Mouse (Mus musculus) E14TG2a.4 (cell line): Measurements from ENCODE around the gene Cbln3.

ENCODE experiments used
- H3K27me3 ChIP-seq: 2 replicates; pipeline ENCODE4 v1.6.1; 2014; ENCODE audit warnings: low read length, control low read depth; ENCODE audit not compliant: insufficient read depth
- H3K36me3 ChIP-seq: 2 replicates; pipeline ENCODE4 v1.6.1; 2014; ENCODE audit warnings: low read length, control low read depth; ENCODE audit not compliant: insufficient read depth
- H3K4me1 ChIP-seq: replicated peaks from 2 replicates; pipeline ENCODE4 v1.6.1; 2014; ENCODE audit warnings: low read depth, low read length, control low read depth
- H3K4me3 ChIP-seq: replicated peaks from 2 replicates; pipeline ENCODE4 v1.5.1; 2014; ENCODE audit warnings: mild to moderate bottlenecking, low read length
- H3K9me3 ChIP-seq: 2 replicates; pipeline ENCODE4 v1.6.1; 2014; ENCODE audit warnings: low read length, control low read depth
- CTCF ChIP-seq: conservative IDR thresholded peaks from 2 replicates; pipeline ENCODE4 v1.5.1; 2014; ENCODE audit warnings: low read length
- NANOG ChIP-seq: IDR thresholded peaks from 2 replicates; pipeline ENCODE4 v1.6.1; 2014; ENCODE audit warnings: borderline replicate concordance, low read length, mixed read lengths
- POU5F1 ChIP-seq: IDR thresholded peaks from 2 replicates; pipeline ENCODE4 v1.6.1; 2014; ENCODE audit warnings: low read length, borderline replicate concordance

Gene Cbln3

GRCm38 (mm10) chr14:55845506-55846294, 38.5 kb downstream of the Cbln3 start:
- Histone ChIP-seq H3K36me3 (no peaks in the 10 kb centered on the region), H3K27me3 (no peaks in the 10 kb centered on the region), H3K9me3 (peaks cover 16% of the 10 kb centered on the region), H3K4me1 (peaks cover 15% of the 10 kb centered on the region), H3K4me3 (no peak overlapping the region)
- TF ChIP-seq POU5F1 (no peak), NANOG (no peak), CTCF (no peak)

DNA sequence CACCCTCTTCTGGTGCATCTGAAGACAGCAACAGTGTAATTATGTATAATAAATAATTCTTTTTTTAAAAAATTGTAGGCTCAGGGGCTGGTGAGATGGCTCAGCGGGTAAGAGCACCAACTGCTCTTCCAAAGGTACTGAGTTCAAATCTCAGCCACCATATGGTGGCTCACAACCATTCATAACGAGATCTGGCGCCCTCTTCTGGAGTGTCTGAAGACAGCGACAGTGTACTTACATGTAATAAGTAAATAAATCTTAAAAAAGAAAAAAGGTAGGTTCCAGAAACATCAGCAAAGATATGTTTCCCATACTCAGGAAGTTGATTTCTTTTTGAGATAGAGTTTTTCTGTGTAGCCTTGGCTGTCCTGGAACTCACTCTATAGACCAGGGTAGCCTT, 41.4 kb downstream of the Cbln3 start:
- Histone ChIP-seq H3K4me1 (peaks cover 39% of the 10 kb centered on the region), H3K4me3 (no peak overlapping the region), H3K27me3 (no peaks in the 10 kb centered on the region), H3K36me3 (no peaks in the 10 kb centered on the region), H3K9me3 (no peaks in the 10 kb centered on the region)
- no peak for TF ChIP-seq POU5F1
- peak; percentile 31 for TF ChIP-seq CTCF

DNA sequence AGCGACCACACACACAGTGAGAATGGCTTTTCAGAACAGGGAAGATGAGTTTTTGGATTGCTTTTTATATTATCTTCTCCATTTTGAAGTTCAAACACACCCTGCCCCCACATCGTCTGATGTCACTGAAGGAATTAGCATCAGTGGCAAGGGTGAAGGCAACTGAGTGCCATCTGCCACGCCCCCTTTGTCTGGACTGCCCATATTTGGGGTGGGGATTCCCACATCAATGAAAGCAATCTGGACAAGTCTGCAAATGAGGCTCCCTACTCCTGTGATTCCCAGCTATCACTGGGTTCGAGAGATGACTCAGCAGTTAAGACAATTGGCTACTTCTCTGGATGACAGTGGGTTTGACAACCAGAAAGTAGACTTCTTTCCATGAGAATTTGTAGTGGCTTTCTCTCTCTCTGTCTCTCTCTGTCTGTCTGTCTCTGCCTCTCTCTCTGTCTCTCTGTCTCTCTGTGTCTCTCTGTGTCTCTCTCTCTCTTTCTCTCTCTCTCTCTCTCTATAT, 43.3 kb downstream of the Cbln3 start:
- H3K4me3 ChIP-seq = no peak overlapping the region
- TF ChIP-seq CTCF (no peak), NANOG (no peak), POU5F1 (no peak)
- H3K36me3 ChIP-seq = no peaks in the 10 kb centered on the region
- H3K27me3 ChIP-seq = no peaks in the 10 kb centered on the region
- H3K4me1 ChIP-seq = peaks cover 49% of the 10 kb centered on the region
- H3K9me3 ChIP-seq = no peaks in the 10 kb centered on the region

- H3K4me1 ChIP-seq = peaks cover 70% of the 10 kb centered on the region
- no peak overlapping the region for H3K4me3 ChIP-seq
- H3K9me3 ChIP-seq = no peaks in the 10 kb centered on the region
- H3K36me3 ChIP-seq = peaks cover 3% of the 10 kb centered on the region; the same call in 1 of the 2 replicates
- no peaks in the 10 kb centered on the region for H3K27me3 ChIP-seq
- TF ChIP-seq POU5F1 = no peak
- no peak for TF ChIP-seq NANOG
- peak; percentile 32 for TF ChIP-seq CTCF
Measured at GRCm38 (mm10) chr14:55838740-55839139, 45.5 kb downstream of the Cbln3 start.

DNA sequence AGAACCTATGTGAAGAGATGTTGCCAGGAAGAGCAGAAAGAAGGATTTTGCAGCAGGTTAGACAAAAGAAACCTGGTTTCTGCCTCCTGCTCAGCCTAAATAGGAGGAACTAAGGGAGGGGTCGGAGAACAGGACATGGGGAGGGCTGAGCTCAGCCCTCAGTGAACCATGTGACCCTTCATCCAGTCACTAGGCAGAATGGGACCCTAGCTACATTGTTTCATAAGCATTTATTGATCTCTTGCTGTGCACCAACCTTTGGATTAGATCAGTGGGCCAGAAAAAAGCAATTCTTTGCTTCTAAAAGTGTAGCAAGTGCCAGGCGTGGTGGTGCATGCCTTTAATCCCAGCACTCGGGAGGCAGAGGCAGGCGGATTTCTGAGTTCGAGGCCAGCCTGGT, 45.9 kb downstream of the Cbln3 start:
- TF ChIP-seq CTCF = no peak
- TF ChIP-seq NANOG = no peak
- no peak for TF ChIP-seq POU5F1
- Histone ChIP-seq H3K36me3 (peaks cover 7% of the 10 kb centered on the region; the same call in 1 of the 2 replicates), H3K27me3 (no peaks in the 10 kb centered on the region)

DNA sequence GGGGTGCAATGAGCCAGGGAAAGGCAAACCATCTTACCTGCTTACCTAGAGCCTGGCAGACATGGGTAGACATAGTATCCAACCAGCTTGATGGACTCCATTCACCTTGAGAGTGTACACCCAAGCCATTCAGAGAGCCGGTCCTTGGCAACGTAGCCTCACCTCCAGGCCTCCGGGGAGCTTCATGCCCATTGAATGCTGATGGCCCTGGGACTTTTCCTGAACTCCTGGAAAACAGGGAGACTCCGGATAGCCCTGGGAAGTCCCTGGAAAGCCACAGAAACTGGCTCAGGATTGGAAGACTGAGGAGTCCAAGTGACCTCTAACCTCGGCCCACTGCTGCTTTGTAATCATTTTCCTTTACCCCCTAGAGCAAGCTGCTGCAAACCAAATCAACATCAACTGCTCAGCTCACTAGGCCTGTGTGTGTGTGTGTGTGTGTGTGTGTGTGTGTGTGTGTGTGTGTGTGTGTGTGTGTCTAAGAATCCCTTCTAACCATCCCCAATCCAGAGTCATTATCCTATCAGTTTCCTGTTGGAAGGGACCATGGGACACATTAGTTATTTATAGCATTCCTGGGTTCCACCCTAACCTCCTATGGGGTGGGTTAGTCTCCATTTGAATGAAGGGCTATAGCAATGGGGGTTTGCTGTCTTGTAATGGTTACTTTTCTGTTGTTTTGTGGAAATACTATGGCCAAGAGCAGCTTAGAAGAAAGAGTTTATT, 49.2 kb downstream of the Cbln3 start:
- Histone ChIP-seq H3K4me3 (peak overlapping the region; percentile 68), H3K9me3 (no peaks in the 10 kb centered on the region), H3K27me3 (no peaks in the 10 kb centered on the region), H3K4me1 (peaks cover 93% of the 10 kb centered on the region), H3K36me3 (peaks cover 29% of the 10 kb centered on the region)
- no peak for TF ChIP-seq CTCF
- no peak for TF ChIP-seq POU5F1
- TF ChIP-seq NANOG = no peak; the same call in 1 of the 2 replicates

More for the DNA sequence above, 45.9 kb downstream of the Cbln3 start:
- Histone ChIP-seq H3K4me3 (no peak overlapping the region), H3K9me3 (no peaks in the 10 kb centered on the region), H3K4me1 (peaks cover 75% of the 10 kb centered on the region)

DNA sequence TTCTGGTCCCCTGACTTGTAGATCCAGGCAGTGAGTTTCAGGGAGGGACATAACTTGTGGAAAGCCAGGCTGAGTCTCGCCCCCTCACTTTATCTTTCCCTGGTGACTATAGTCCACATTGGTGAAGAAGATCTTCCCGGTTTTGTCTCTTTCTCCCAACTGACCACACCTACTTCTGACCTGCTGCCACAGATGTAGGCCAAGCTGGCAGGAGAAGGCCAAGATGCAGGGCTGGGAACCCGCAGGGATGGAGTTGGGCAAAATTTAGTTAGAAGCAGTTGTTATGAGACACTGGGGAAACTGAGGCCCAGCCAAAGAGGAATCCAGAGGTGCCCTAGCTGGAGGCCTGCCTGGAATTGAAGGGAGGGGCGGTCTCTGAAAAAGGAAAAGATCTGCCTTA, 51.1 kb downstream of the Cbln3 start:
- Histone ChIP-seq H3K27me3 (peaks cover 5% of the 10 kb centered on the region; the same call in 1 of the 2 replicates), H3K4me1 (peaks cover 95% of the 10 kb centered on the region), H3K36me3 (peaks cover 47% of the 10 kb centered on the region), H3K4me3 (peak overlapping the region; percentile 68), H3K9me3 (no peaks in the 10 kb centered on the region)
- TF ChIP-seq NANOG (no peak), CTCF (no peak), POU5F1 (no peak)

GRCm38 (mm10) chr14:55830331-55830730, 53.9 kb downstream of the Cbln3 start:
- H3K9me3 ChIP-seq = no peaks in the 10 kb centered on the region
- H3K4me1 ChIP-seq = peaks cover 95% of the 10 kb centered on the region
- peaks cover 23% of the 10 kb centered on the region for H3K27me3 ChIP-seq
- peaks cover 64% of the 10 kb centered on the region for H3K36me3 ChIP-seq
- TF ChIP-seq NANOG (no peak), POU5F1 (no peak), CTCF (no peak)
- 0 out of 2 replicates have a peak overlapping the region, but pooled peaks have one; percentile 68 for H3K4me3 ChIP-seq
